Mouse (Mus musculus) mammary gland, adult 2 months (tissue): ENCODE data around the gene Helz. TPM values are rescaled to one million over a fixed set of nuclear protein-coding genes. Genes with fewer than 3 reads are reported as not detected.

Source experiments
- polyA plus RNA-seq: library from polyadenylated mRNA; depleted of rRNA; stranded (reverse); fragments of >200 nt; gene quantifications from 2 replicates; pipeline ENCODE4 v1.2.3, GENCODE M21; 2012; ENCODE audit warnings: low replicate concordance; rRNA removed

The Helz gene
- polyA plus RNA-seq = 13.6 and 23.7 TPM in 2 replicates

GRCm38 (mm10) chr11:107547351-107548203 lies at the start of gene Helz:
Gene Helz, plus strand, starts transcription at chr11:107547930.

GRCm38 (mm10) chr11:107716332-107716938 lies 168.7 kb downstream of the Helz start, which contains the start of gene Cacng1:
Gene Cacng1, minus strand, starts transcription at chr11:107716522.

Other genes with a start within 250 kb of the Helz start
- 6.2 and 12.0 TPM in 2 replicates for gene Pitpnc1, start 77.2 kb upstream of the Helz start, polyA plus RNA-seq
- gene Psmd12, start 68.4 kb upstream of the Helz start, polyA plus RNA-seq = 7.7 and 17.3 TPM in 2 replicates
- gene Cacng1, start 168.6 kb downstream of the Helz start, polyA plus RNA-seq = 0.24 and 83.5 TPM in 2 replicates
- gene Cacng4, start 246.6 kb downstream of the Helz start, polyA plus RNA-seq = 1.1 and 1.3 TPM in 2 replicates